Mouse (Mus musculus) olfactory bulb, adult 2 months (tissue): Measurements from ENCODE around the gene Tuba3a.

ENCODE experiments used
- CTCF ChIP-seq: fragments of 200-500 bp; IDR thresholded peaks from 2 replicates; pipeline ENCODE4 v1.5.1; 2012; ENCODE audit warnings: low read depth, mild to moderate bottlenecking, low read length, moderate library complexity; ENCODE audit not compliant: insufficient read depth
- POLR2A ChIP-seq: fragments of 200-500 bp; IDR thresholded peaks from 2 replicates; pipeline ENCODE4 v1.6.1; 2012; ENCODE audit warnings: mild to moderate bottlenecking, low read depth, low read length, moderate library complexity; ENCODE audit not compliant: insufficient read depth

DNA sequence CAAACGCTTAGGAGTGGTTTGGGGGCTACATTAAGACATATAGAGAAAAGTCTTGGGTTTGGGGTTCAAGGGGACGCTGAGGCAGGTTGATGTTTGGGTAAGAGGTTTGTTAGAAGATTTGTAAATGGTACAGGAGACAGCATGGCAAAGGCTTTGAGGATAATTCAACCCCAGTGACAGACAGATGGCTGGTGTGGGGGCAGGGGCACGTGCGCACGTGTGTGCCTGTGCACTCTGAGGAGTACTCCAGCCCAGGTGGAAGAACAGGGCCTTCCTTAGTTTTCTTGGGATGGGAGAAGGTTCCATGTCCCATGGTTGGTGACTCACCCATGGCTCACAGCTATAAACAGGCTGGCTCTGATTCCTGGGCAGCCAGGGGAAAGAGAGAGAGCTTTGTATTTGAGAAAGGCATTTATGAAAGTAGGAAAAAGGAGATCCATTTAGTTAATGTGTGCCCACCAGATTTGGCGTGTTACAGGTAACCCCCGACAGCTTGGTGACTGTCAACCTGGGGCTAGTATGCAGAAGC lies 30.3 kb downstream of the Tuba3a start:
- no peak for TF ChIP-seq CTCF
- TF ChIP-seq POLR2A, result no peak
